Mouse (Mus musculus) liver, embryonic 14.5 days (tissue): ENCODE data around the gene Six1. TPM values are rescaled to one million over a fixed set of nuclear protein-coding genes. Genes with fewer than 3 reads are reported as not detected.
"Not testable (repeated sequence)": the region's sequence is repeated elsewhere in the genome, so short reads cannot be mapped to it uniquely, and the experiment has no call there.

Experiments used
- ATAC-seq: fragments of 200-750 bp; cut with Nextera tagmentation; 2 replicates; pipeline ENCODE4 v1.8.0; 2017; ENCODE audit warnings: moderate number of reproducible peaks, mild to moderate bottlenecking, moderate library complexity; ENCODE audit not compliant: insufficient read depth
- DNase-seq, 3 experiments: peaks; one replicate each; pipeline ENCODE4 v3.0.0-alpha.2; 2012 to 2013; ENCODE audit warnings: low read depth in 3 of 3, low spot score in 3 of 3
- H3K27ac ChIP-seq: fragments of 300-500 bp; sonication (generic); 2 replicates; pipeline ENCODE4 v1.5.1; 2014; ENCODE audit warnings: moderate library complexity, mild to moderate bottlenecking, control low read depth, inconsistent platforms
- H3K27me3 ChIP-seq: fragments of 300-500 bp; sonication (generic); 2 replicates; pipeline ENCODE4 v1.6.1; 2014; ENCODE audit warnings: mild to moderate bottlenecking, low read length, moderate library complexity; ENCODE audit not compliant: control insufficient read depth, insufficient read depth
- H3K36me3 ChIP-seq: fragments of 300-500 bp; sonication (generic); replicated peaks from 2 replicates; pipeline ENCODE4 v1.6.1; 2014; ENCODE audit warnings: low read depth; ENCODE audit not compliant: control insufficient read depth, insufficient read depth
- H3K4me1 ChIP-seq, 2 experiments: fragments of 200-500 bp in 1 of 2; fragments of 300-500 bp in 1 of 2; sonication (generic) in 1 of 2; replicated peaks; 2 replicates each; pipeline ENCODE4 v1.6.1; 2012 to 2014; ENCODE audit warnings: antibody characterized with exemption in 1 of 2, inconsistent platforms in 1 of 2, low read length in 1 of 2; ENCODE audit not compliant: control insufficient read depth in 2 of 2, insufficient read depth in 2 of 2
- H3K4me2 ChIP-seq: fragments of 300-500 bp; sonication (generic); 2 replicates; pipeline ENCODE4 v1.6.1; 2014; ENCODE audit warnings: low read depth, mild to moderate bottlenecking, control low read depth, moderate library complexity
- H3K4me3 ChIP-seq, 2 experiments: fragments of 200-500 bp in 1 of 2; fragments of 300-500 bp in 1 of 2; sonication (generic) in 1 of 2; 2 replicates each; pipeline ENCODE4 v1.5.1; 2012 to 2014; ENCODE audit warnings: low read depth in 2 of 2, low read length in 2 of 2, mild to moderate bottlenecking in 2 of 2, control low read depth in 1 of 2, inconsistent platforms in 1 of 2, moderate library complexity in 1 of 2; ENCODE audit not compliant: insufficient read depth in 1 of 2
- H3K9ac ChIP-seq: fragments of 300-500 bp; sonication (generic); replicated peaks from 2 replicates; pipeline ENCODE4 v1.6.1; 2014; ENCODE audit warnings: mild to moderate bottlenecking, control low read depth, moderate library complexity
- H3K9me3 ChIP-seq: fragments of 300-500 bp; sonication (generic); 2 replicates; pipeline ENCODE4 v1.6.1; 2016; ENCODE audit warnings: low read length, mixed read lengths; ENCODE audit not compliant: control insufficient read depth
- CTCF ChIP-seq: IDR thresholded peaks from 2 replicates; pipeline ENCODE4 v1.5.1; 2016; ENCODE audit warnings: antibody characterized with exemption, low read depth, control low read depth
- EP300 ChIP-seq: IDR thresholded peaks from 2 replicates; pipeline ENCODE4 v1.6.1; 2016; ENCODE audit warnings: antibody characterized with exemption, low read depth
- WGBS: fragments of 180-500 bp; shearing (Covaris S2); extraction: QIAGEN DNeasy Blood & Tissue Kit; methylation state at CpG from one replicate; pipeline ENCODE4 v1.1.7; 2014; ENCODE audit not compliant: insufficient replicate concordance; 5-methylcytosine and 5-hydroxymethylcytosine counted together
- polyA plus RNA-seq, 2 experiments: library from polyadenylated mRNA; depleted of rRNA in 1 of 2; stranded (reverse) in 1 of 2; unstranded in 1 of 2; fragments of >200 nt; fragmentation: Nextera tagmentation in 1 of 2; extraction: Ambion mirVana in 1 of 2; gene quantifications; 2 replicates each; pipeline versions ENCODE4 v1.2.1 to v1.2.3; 2012 to 2014

Gene Six1
- polyA plus RNA-seq, 2 experiments: 0.07 TPM; not detected in 1

DNA sequence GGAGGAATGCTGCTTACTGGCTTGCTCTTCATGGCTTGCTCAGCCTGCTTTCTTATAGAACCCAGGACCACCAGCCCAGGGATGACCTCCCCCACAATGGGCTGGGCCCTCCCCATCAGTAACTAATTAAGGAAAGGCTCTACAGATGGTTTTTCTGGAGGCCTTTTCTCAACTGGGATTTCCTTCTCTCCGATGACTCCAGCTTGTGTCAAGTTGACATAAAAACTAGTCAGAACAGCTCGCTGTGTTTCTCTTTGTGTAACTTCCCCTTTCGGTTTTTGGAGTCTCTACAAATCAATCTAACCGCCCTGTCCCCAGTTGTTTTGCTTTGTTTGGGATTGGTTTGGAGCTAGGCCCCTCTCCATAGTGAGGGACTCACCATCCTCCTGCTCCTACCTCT is 37.5 kb downstream of the Six1 start:
- H3K27ac ChIP-seq: no peak overlapping the region
- 48% methylated on average over 4 of the region's 4 CpGs for WGBS
- TF ChIP-seq EP300 (no peak), CTCF (no peak)
- H3K4me3 ChIP-seq: no peak overlapping the region
- no peak overlapping the region for H3K4me2 ChIP-seq
- no peaks in the 10 kb centered on the region for H3K4me1 ChIP-seq
- DNase-seq: no peak
- ATAC-seq: no peak
- H3K27me3 ChIP-seq: no peaks in the 10 kb centered on the region
- no peak overlapping the region for H3K9ac ChIP-seq
- no peaks in the 10 kb centered on the region for H3K36me3 ChIP-seq
- H3K9me3 ChIP-seq: no peaks in the 10 kb centered on the region

DNA sequence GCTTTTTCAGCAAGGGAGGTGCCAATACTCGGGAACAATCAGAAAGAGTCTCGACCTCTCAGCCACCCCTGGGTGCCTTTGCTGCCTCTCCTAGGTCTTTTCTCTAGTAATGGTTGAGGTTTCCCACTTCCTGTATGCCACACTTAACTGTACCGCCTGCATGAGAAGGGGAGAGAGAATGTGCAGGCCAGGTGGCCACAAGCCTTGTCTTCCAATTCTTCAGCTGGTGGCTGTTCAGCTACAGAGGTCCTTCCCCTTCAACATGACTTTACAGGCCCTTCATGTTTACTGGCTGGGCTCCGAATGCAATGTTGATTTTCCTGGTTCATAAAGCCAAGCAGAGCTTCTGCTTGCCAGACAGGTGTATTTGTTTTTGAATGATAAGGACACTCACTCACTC is 39.4 kb downstream of the Six1 start:
- Histone ChIP-seq H3K9me3 (no peaks in the 10 kb centered on the region), H3K27ac (no peak overlapping the region), H3K4me3 (no peak overlapping the region), H3K27me3 (no peaks in the 10 kb centered on the region), H3K4me1 (no peaks in the 10 kb centered on the region), H3K9ac (no peak overlapping the region), H3K4me2 (no peak overlapping the region), H3K36me3 (no peaks in the 10 kb centered on the region)
- 26% methylated on average over 4 of the region's 4 CpGs for WGBS
- no peak for DNase-seq
- TF ChIP-seq EP300: no peak
- no peak for TF ChIP-seq CTCF
- no peak for ATAC-seq

DNA sequence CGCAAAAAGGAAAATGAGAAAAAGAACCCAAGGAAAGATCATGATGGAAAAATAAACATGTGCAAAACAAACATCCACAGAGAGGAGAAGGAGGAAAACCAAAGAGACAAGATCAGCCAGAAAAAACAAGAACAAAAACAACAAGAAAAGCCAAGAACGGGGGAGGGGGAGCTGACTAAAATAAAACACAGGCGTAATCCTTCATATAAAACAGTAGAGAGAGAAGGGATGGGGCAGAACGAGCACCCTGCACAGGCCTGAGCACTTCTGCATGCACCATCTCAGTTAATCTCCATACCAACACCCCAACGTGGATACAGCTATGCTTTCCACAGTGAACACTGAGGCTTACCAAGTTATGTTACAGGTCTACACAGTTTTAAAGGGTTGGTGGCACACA is 40.9 kb downstream of the Six1 start:
- 43% methylated on average over 5 of the region's 5 CpGs for WGBS
- Histone ChIP-seq H3K9me3 (no peaks in the 10 kb centered on the region), H3K27ac (no peak overlapping the region), H3K4me1 (no peaks in the 10 kb centered on the region), H3K4me2 (no peak overlapping the region), H3K4me3 (no peak overlapping the region), H3K27me3 (no peaks in the 10 kb centered on the region), H3K9ac (no peak overlapping the region), H3K36me3 (no peaks in the 10 kb centered on the region)
- no peak for TF ChIP-seq EP300
- no peak for TF ChIP-seq CTCF
- ATAC-seq (no peak), DNase-seq (no peak)

DNA sequence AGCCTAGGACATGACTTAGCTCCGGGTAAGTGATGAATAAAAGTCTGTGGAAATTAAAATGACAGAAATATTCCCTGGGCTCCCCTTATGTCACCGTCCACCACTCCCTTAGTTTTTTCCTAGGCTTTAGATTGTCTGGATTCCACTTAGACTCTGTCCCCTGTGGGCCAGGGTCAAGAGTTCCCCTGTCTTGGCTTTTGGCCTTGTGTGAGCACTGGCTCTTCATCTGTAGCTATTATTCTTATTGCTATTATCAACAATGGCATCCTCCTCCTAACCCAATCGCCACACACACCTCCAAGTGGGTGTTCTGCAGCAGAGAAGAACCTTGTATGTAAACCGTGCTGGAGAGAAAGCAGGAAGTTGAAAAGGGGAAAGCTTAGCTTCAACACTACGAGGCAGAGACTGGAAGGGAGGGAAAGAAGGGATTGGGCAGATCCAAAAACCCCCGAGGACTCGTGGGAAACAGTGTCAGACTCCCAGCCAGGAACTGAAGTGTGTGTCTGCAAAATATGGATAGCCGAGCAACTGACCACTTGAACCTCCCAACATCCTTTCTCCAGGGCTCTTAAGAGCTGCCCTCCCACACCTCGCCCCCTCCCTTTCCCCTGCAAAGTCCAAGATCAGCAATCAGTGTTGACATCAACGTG is 41.4 kb downstream of the Six1 start:
- TF ChIP-seq CTCF (no peak), EP300 (no peak)
- Histone ChIP-seq H3K36me3 (no peaks in the 10 kb centered on the region), H3K4me2 (no peak overlapping the region), H3K4me1 (no peaks in the 10 kb centered on the region), H3K27ac (no peak overlapping the region), H3K27me3 (no peaks in the 10 kb centered on the region), H3K9ac (no peak overlapping the region), H3K9me3 (no peaks in the 10 kb centered on the region), H3K4me3 (no peak overlapping the region)
- WGBS: 27% methylated on average over 10 of the region's 10 CpGs
- DNase-seq (no peak), ATAC-seq (no peak)

DNA sequence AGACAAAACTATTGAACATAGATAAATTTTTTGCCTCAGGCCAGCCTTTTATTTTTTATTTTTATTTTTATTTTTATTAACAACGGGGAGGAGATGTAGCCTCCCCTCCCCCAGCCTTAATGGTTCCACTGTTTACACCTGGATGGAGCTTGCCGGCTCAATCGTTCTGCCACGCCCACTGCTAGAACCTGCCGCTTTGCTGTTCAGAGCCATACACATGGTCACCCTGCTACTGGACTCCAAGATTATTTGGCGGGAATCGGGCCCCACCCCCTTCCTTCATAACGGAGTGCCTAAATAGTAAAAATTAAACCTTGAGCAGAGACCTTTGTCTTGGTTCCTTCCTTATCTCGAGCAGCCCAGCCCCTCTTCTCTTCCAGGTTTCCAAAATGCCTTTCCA is 50.8 kb downstream of the Six1 start:
- not testable (repeated sequence) for DNase-seq, H3K27me3 ChIP-seq, H3K9ac ChIP-seq, H3K9me3 ChIP-seq, H3K36me3 ChIP-seq, ATAC-seq, H3K4me2 ChIP-seq, H3K27ac ChIP-seq, H3K4me3 ChIP-seq, H3K4me1 ChIP-seq
- WGBS: 22% methylated on average over 9 of the region's 9 CpGs

DNA sequence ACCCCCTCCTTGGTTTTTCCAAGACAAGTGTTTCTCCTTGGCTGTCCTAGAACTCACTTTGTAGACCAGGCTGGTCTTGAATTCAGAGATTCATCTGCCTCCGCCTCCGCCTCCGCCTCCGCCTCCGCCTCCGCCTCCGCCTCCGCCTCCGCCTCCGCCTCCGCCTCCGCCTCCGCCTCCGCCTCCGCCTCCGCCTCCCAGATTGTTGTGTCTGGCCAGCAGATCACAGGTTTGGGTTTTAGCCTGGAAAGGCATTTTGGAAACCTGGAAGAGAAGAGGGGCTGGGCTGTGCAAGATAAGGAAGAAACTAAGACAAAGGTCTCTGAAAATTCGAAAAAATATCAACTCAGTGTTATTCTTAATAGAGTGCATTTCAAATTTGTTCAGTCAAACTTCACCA is 51.4 kb downstream of the Six1 start:
- H3K36me3 ChIP-seq, H3K4me3 ChIP-seq, ATAC-seq, H3K4me2 ChIP-seq, DNase-seq, H3K27me3 ChIP-seq, H3K9ac ChIP-seq, H3K4me1 ChIP-seq, H3K9me3 ChIP-seq, H3K27ac ChIP-seq: not testable (repeated sequence)
- 43% methylated on average over 17 of the region's 17 CpGs for WGBS
